Mouse (Mus musculus) cortical plate, adult 2 months (tissue): ENCODE data around the gene Plekhg2.

ENCODE experiments used
- CTCF ChIP-seq: fragments of 200-500 bp; IDR thresholded peaks from 2 replicates; pipeline ENCODE4 v1.5.1; 2011; ENCODE audit warnings: mild to moderate bottlenecking, control low read depth, low read length; ENCODE audit not compliant: insufficient read depth; ENCODE audit errors: extremely low read depth
- POLR2A ChIP-seq: fragments of 200-500 bp; IDR thresholded peaks from 2 replicates; pipeline ENCODE4 v1.6.1; 2011; ENCODE audit warnings: mild to moderate bottlenecking, low read length, control low read depth; ENCODE audit not compliant: insufficient read depth; ENCODE audit errors: extremely low read depth

DNA sequence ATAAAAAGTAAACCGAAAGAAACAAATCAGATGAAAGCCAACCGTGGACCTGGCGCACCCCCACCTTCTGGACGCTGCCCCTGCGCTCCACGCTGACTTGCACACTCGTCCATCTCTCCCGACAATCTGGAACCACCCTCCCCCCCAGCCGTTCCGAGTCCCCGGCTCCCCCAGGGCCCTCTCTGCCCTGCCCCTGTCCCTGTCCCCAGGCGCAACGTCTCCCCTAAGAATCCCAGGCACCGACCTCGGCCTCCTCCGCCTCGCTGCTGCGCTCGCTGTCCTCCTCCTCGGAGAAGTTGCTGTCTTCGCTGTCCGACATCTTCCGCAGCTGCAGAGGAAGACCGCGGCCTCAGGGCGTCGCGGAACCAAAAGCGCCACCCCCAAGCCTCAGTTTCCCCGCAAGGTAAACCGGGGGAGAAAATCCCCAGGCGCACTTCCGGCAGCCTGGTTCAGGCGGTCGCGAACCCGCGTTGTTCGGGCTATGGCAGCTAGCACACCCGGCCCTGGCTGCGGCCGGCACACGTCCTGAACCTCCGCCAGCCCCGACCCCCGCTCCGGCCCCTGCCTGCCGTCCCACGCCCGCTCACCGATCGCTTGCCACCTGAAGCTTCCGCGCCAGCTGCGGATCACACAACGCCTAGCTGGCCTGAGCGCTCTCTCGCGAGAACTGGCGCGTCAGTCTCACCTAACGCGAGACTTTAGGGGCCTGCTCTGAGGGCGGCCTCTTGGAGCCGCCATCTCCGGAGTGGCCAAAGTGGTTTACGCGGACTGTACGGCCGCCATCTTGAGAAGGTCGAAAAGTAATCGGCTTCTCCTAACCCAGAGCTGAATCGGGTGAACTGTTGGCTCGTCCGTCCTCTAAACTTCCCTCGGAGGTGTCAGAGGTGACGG is 34.0 kb downstream of the Plekhg2 start, which contains the start of gene Supt5:
- TF ChIP-seq POLR2A (peak; percentile 83), CTCF (no peak)
